Mouse (Mus musculus) heart, postnatal 14 days (tissue): ENCODE measurements at regions not wholly inside any gene's neighbourhood (a gene's known extent, or its start where the extent isn't known, plus 50 kb on each side); places are given as distances from the start of the nearest gene placed in this dataset.
A peak's percentile ranks its signal among the peaks of the same experiment; 100 is the strongest.
"Not testable (repeated sequence)": the region's sequence is repeated elsewhere in the genome, so short reads cannot be mapped to it uniquely, and the experiment has no call there.

Experiments used
- DNase-seq, 2 experiments: peaks; one replicate each; pipeline ENCODE4 v3.0.0; 2021 to 2022
- intact Hi-C: fragments of 180-260 bp; cut with DNase I; formaldehyde crosslinking; loops from one replicate; pipeline ENCODE4 v1.15.1; 2025

DNA sequence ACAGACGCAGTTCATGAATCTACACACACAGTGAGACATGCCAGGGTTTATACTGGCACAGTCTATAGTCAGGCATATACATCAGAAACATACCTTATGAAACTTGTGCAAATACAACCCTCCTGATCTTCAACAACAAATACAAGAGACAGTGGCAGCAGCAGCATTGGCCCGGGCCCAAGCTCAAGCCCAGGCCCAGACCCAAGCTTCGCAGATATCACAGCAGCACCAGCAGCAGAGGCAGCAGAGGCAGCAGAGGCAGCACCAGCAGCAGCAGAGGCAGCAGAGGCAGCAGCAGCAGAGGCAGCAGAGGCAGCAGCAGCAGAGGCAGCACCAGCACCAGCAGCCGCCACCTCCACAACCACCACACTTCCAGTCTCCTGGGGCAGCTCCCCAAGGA lies 80.0 kb downstream of the Samd9l start:
- DNase-seq, result no peak
- intact Hi-C loops, result no loop called here

DNA sequence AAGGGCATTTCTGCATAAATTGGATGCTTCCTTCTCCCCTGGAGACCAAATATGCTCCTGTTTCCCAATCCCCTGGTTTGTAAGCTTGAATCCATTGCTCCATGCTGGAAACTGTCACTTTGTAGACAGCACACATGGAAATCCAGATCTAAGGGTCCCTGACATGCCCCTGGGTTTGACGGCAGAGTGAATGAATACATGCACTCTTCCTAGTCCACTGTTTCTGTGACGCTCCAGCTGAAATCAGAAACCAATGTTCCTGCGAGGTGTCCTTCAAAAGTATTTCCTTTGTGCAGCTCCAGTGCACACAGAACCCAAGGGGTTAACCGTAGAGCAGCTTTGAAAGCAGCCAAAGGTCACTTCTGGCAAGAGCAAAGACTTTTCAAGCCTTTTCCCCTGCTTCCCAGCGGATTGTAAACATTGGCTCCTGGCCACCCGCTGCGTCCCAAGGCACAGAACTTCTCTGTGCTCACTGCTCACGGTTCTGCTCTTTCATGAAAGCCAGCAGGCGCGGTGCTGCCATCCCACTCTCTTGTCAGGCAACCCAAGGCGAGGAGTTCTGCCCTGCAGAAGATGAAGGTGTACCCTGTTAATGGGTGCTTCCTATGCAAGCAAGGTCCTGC lies 91.7 kb downstream of the Samd9l start:
- peak; percentile 8 to 24 for DNase-seq
- intact Hi-C loops, result not testable (repeated sequence)

DNA sequence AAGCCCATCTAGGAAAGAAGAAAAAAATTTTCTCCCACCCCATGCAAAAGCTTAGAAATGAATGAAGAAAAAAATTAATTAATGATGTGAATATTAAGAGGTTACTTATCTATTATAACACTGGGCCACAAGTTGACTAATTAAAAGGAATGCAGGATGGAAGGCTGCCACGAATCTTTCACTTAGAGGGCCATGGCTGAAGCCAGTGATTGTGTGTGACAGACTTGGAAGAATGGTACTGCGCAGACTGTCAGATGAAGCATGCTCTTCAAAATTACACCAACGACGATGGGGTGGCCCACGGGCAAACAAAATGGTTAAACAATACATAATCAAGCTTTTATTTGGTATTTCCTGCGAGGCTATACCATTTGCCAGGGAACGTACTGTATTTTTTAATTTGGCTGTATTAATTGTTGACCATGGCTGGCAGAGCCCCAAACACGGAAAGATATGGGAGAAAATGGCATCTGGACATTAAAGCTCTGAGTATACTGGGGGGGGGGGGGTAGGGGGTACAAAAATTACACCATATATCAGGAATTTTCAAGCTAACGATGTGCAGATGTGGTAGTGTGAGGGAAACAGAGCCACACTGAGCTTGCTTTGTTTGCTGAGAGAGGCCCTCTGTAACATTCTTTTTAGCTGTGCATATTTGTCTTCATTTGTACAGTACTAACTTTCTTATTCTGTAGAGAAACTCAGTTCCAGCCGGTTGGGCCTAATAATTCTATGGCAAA lies 94.3 kb downstream of the Samd9l start:
- intact Hi-C loops, DNase-seq: not testable (repeated sequence)

DNA sequence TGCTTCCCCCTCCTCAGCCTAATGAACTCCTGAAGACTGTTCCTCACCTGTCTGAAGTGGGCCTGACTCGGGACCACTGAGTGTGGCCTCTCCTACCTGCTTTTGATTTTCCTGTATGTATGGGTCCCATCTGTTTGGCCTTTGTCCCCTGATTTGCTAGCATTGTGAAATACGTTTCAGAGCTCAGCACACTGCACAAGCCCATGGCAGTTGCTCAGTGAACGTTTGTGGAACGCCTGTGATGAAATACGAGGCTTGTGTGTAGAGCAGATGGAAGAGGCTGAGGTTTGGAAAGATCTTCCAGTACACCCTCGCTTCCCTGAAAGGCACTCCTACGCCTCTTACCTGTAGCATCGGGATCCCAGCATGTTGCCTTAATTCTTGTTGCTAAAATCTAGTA lies 106.1 kb downstream of the Samd9l start:
- DNase-seq, intact Hi-C loops: not testable (repeated sequence)

DNA sequence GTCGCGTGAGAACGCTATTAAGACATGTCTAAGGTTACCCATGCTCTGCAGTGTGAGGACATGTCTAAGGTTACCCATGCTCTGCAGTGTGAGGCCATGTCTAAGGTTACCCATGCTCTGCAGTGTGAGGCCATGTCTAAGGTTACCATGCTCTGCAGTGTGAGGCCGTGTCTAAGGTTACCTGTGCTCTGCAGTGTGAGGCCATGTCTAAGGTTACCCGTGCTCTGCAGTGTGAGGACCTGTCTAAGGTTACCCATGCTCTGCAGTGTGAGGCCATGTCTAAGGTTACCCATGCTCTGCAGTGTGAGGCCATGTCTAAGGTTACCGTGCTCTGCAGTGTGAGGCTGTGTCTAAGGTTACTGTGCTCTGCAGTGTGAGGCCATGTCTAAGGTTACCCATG lies 107.4 kb downstream of the Samd9l start:
- DNase-seq, intact Hi-C loops: not testable (repeated sequence)

DNA sequence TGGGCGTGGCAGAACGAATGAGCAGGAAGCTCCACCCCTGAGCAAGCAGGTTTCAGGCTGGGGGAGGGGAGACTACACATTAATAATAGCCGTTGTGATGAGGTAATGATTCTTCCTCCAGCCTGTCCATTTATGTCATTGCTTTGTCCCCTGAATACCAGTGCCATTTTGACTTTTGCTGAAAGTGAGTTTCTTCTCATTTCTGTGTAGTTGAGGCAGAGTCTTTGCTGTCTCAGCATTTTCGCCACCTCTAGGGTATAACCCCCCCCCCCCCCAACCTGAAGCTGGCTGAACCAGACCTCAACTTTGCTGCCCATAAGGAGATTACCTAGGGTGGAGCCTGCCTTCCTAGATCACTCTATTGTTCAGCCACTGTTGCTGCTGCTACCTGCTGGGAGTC lies 130.6 kb downstream of the Samd9l start:
- DNase-seq, intact Hi-C loops: not testable (repeated sequence)

DNA sequence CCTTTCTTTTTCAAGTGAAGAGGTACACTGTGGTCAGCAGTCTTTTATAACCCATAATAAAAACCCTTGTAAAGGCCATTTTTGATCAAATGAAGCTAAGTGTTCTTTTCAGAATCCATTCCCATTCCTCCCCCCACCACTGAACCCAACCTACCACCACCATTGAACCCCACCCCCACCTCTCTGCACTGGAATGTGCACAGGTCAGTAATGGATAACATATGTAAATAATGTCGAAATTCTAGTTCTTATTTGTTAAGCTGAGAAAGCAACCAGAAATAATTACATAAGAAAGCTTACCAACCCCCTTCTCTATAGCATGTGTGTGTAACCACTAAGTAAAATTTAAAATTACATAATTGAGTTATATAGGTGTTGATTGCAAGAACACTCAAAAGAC lies 133.9 kb downstream of the Samd9l start:
- intact Hi-C loops, DNase-seq: not testable (repeated sequence)
